Mouse (Mus musculus) cerebellum, adult 2 months (tissue): ENCODE data around the gene Ttc17.

Experiments used
- CTCF ChIP-seq: fragments of 200-500 bp; IDR thresholded peaks from 2 replicates; pipeline ENCODE4 v1.5.1; 2011; ENCODE audit warnings: low read depth, mild to moderate bottlenecking, control low read depth, low read length, moderate library complexity, borderline replicate concordance; ENCODE audit not compliant: insufficient read depth
- POLR2A ChIP-seq: fragments of 200-500 bp; IDR thresholded peaks from 2 replicates; pipeline ENCODE4 v1.6.1; 2011; ENCODE audit warnings: low read length, control low read depth, borderline replicate concordance; ENCODE audit not compliant: insufficient read depth

- TF ChIP-seq CTCF (no peak), POLR2A (no peak)
Measured at GRCm38 (mm10) chr2:94360398-94360973, 46.0 kb downstream of the Ttc17 start.
